Mouse (Mus musculus) thymus, adult 2 months (tissue): Measurements from ENCODE around the gene Tent4a.

Source experiments
- CTCF ChIP-seq: fragments of 200-500 bp; IDR thresholded peaks from 2 replicates; pipeline ENCODE4 v1.5.1; 2012; ENCODE audit warnings: mild to moderate bottlenecking, control low read depth, low read length, moderate library complexity, borderline replicate concordance; ENCODE audit not compliant: control insufficient read depth, poor library complexity, insufficient read depth; ENCODE audit errors: extremely low read depth
- POLR2A ChIP-seq: fragments of 200-500 bp; IDR thresholded peaks from 2 replicates; pipeline ENCODE4 v1.6.1; 2012; ENCODE audit warnings: mild to moderate bottlenecking, low read length, control low read depth, moderate library complexity; ENCODE audit not compliant: control insufficient read depth, poor library complexity, insufficient read depth; ENCODE audit errors: extremely low read depth

DNA sequence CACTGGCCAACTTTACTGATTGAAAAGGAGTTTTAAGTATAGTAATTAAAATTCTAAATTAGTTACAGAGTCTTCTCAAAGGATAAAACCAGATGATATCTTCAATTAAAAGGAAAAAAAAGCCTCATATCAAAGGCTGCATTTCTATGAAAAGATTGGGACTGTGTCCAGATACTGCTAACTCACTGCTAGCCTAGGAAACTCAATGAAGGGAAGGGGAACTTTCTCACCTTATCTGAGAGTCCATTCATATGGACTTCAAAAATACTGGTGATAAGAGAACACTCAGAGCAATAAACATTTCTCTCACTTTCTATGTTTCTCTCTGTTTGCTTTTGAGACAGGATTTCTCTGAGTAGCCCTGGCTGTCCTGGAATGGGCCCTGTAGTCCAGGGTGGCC, 30.2 kb upstream of the Tent4a start:
- TF ChIP-seq POLR2A (no peak), CTCF (no peak)
